Mouse (Mus musculus) heart, adult 2 months (tissue): ENCODE data around the gene Rnf20. TPM values are rescaled to one million over a fixed set of nuclear protein-coding genes. Genes with fewer than 3 reads are reported as not detected.
A peak's percentile ranks its signal among the peaks of the same experiment; 100 is the strongest.

Source experiments
- DNase-seq, 2 experiments: peaks; one replicate each; pipeline ENCODE4 v3.0.0; 2021
- H3K27ac ChIP-seq: fragments of 200-600 bp; 2 replicates; pipeline ENCODE4 v1.8.1; 2022
- H3K27me3 ChIP-seq: fragments of 200-500 bp; 2 replicates; pipeline ENCODE4 v1.6.1; 2012; ENCODE audit warnings: mild to moderate bottlenecking, low read length, inconsistent platforms, mixed read lengths; ENCODE audit not compliant: control insufficient read depth, insufficient read depth
- H3K36me3 ChIP-seq: fragments of 200-500 bp; 2 replicates; pipeline ENCODE4 v1.6.1; 2012; ENCODE audit warnings: low read length, inconsistent platforms; ENCODE audit not compliant: control insufficient read depth, insufficient read depth
- H3K4me1 ChIP-seq: fragments of 200-500 bp; 2 replicates; pipeline ENCODE4 v1.6.1; 2011; ENCODE audit warnings: low read length; ENCODE audit not compliant: control insufficient read depth, insufficient read depth
- H3K4me3 ChIP-seq: fragments of 200-600 bp; 2 replicates; pipeline ENCODE4 v1.8.1; 2022
- H3K79me2 ChIP-seq: fragments of 200-500 bp; replicated peaks from 2 replicates; pipeline ENCODE4 v1.6.1; 2012; ENCODE audit warnings: mild to moderate bottlenecking, inconsistent platforms, low read length, moderate library complexity, mixed read lengths; ENCODE audit not compliant: control insufficient read depth, insufficient read depth
- H3K9ac ChIP-seq: fragments of 200-500 bp; 2 replicates; pipeline ENCODE4 v1.6.1; 2012; ENCODE audit warnings: low read depth, mild to moderate bottlenecking, control low read depth, inconsistent platforms, low read length, mixed read lengths
- CTCF ChIP-seq: fragments of 200-600 bp; IDR thresholded peaks from 2 replicates; pipeline ENCODE4 v1.8.1; 2022; ENCODE audit warnings: antibody characterized with exemption, mild to moderate bottlenecking, moderate library complexity
- EP300 ChIP-seq: fragments of 200-500 bp; IDR thresholded peaks from 2 replicates; pipeline ENCODE4 v1.6.1; 2011; ENCODE audit warnings: low read depth, low read length, control low read depth; ENCODE audit not compliant: insufficient read depth
- POLR2A ChIP-seq: fragments of 200-500 bp; IDR thresholded peaks from 2 replicates; pipeline ENCODE4 v1.6.1; 2011; ENCODE audit warnings: mild to moderate bottlenecking, low read depth, low read length, control low read depth; ENCODE audit not compliant: insufficient read depth
- WGBS: fragments of 180-500 bp; shearing (Covaris S2); methylation state at CpG from one replicate; pipeline ENCODE4 v1.1.7; 2018; 5-methylcytosine and 5-hydroxymethylcytosine counted together
- intact Hi-C: fragments of 180-260 bp; cut with DNase I; formaldehyde crosslinking; loops from one replicate; pipeline ENCODE4 v1.15.1; 2025
- polyA plus RNA-seq: library from polyadenylated mRNA; depleted of rRNA; stranded (reverse); fragments of >200 nt; gene quantifications from 2 replicates; pipeline ENCODE4 v1.2.3, GENCODE M21; 2012
- total RNA-seq, 2 experiments: library from RNA; stranded (reverse); gene quantifications; 2 replicates each; pipeline ENCODE4 v1.2.3; 2021

The Rnf20 gene
- total and polyA plus RNA-seq, 3 experiments: 11.8 to 36.1 (median 34.9) TPM

GRCm38 (mm10) chr4:49596846-49597182, 35.0 kb upstream of the Rnf20 start:
- WGBS: under 1% methylated on average over 20 of the region's 20 CpGs
- peak overlapping the region; percentile 93 for H3K4me3 ChIP-seq
- no peaks in the 10 kb centered on the region for H3K27me3 ChIP-seq
- H3K36me3 ChIP-seq: peaks cover 3% of the 10 kb centered on the region
- TF ChIP-seq POLR2A (no peak), CTCF (no peak), EP300 (no peak)
- H3K27ac ChIP-seq: peak overlapping the region; percentile 96
- intact Hi-C loops: loop anchor here (1.0 kb wide), 1 partner anchor 35 kb away; the partner anchor contains the start of gene Rnf20
- H3K9ac ChIP-seq: peak overlapping the region; percentile 100
- DNase-seq: no peak
- no peaks in the 10 kb centered on the region for H3K79me2 ChIP-seq
- peaks cover 3% of the 10 kb centered on the region for H3K4me1 ChIP-seq

- no peaks in the 10 kb centered on the region for H3K79me2 ChIP-seq
- no peaks in the 10 kb centered on the region for H3K27me3 ChIP-seq
- peak within 1 kb of the TSS; percentile 96 for H3K27ac ChIP-seq
- peaks cover 3% of the 10 kb centered on the region for H3K4me1 ChIP-seq
- peaks cover 3% of the 10 kb centered on the region for H3K36me3 ChIP-seq
- peak within 1 kb of the TSS; percentile 100 for H3K9ac ChIP-seq
- TF ChIP-seq EP300: no peak
- peak; percentile 25; the same call in 1 of the 2 replicates for TF ChIP-seq CTCF
- peak; percentile 61; the same call in 1 of the 2 replicates for TF ChIP-seq POLR2A
- intact Hi-C loops: loop anchor here (1.0 kb wide), 1 partner anchor 35 kb away; the partner anchor contains the start of gene Rnf20
- H3K4me3 ChIP-seq: peak within 1 kb of the TSS; percentile 93
- peak; percentile 87 to 88 for DNase-seq
- under 1% methylated on average over 77 of the region's 77 CpGs for WGBS
These were observed 34.4 kb upstream of the Rnf20 start, which contains the start of gene Tmem246 for GRCm38 (mm10) chr4:49597183-49598100. Gene Tmem246 (minus strand): TSS chr4:49597876.

- H3K27ac ChIP-seq: no peak overlapping the region
- WGBS: 85% methylated on average over 2 of the region's 2 CpGs
- H3K4me3 ChIP-seq: no peak overlapping the region
- peaks cover under 1% of the 10 kb centered on the region; the same call in 1 of the 2 replicates for H3K4me1 ChIP-seq
- H3K79me2 ChIP-seq: no peaks in the 10 kb centered on the region
- intact Hi-C loops: no loop called here
- DNase-seq: no peak
- H3K9ac ChIP-seq: no peak overlapping the region
- TF ChIP-seq CTCF: no peak
- no peak for TF ChIP-seq POLR2A
- no peak for TF ChIP-seq EP300
- H3K27me3 ChIP-seq: no peaks in the 10 kb centered on the region
- H3K36me3 ChIP-seq: no peaks in the 10 kb centered on the region
These were observed 28.6 kb upstream of the Rnf20 start for GRCm38 (mm10) chr4:49603161-49603560.

- no peaks in the 10 kb centered on the region for H3K27me3 ChIP-seq
- no peak overlapping the region for H3K9ac ChIP-seq
- intact Hi-C loops: no loop called here
- no peak overlapping the region for H3K4me3 ChIP-seq
- WGBS: 34% methylated on average over 1 of the region's 1 CpGs
- no peaks in the 10 kb centered on the region for H3K79me2 ChIP-seq
- no peak overlapping the region for H3K27ac ChIP-seq
- H3K36me3 ChIP-seq: no peaks in the 10 kb centered on the region
- DNase-seq: no peak
- no peak for TF ChIP-seq POLR2A
- no peak for TF ChIP-seq CTCF
- TF ChIP-seq EP300: no peak
- no peaks in the 10 kb centered on the region for H3K4me1 ChIP-seq
These were observed 27.7 kb upstream of the Rnf20 start for GRCm38 (mm10) chr4:49604016-49604546.

- intact Hi-C loops: no loop called here
- no peaks in the 10 kb centered on the region for H3K36me3 ChIP-seq
These were observed 27.2 kb upstream of the Rnf20 start for GRCm38 (mm10) chr4:49604616-49605015.

GRCm38 (mm10) chr4:49605459-49605858, 26.3 kb upstream of the Rnf20 start:
- H3K79me2 ChIP-seq: no peaks in the 10 kb centered on the region
- TF ChIP-seq POLR2A: no peak
- no peak for TF ChIP-seq CTCF
- TF ChIP-seq EP300: no peak
- intact Hi-C loops: no loop called here
- no peak overlapping the region for H3K9ac ChIP-seq
- no peak overlapping the region for H3K4me3 ChIP-seq
- H3K4me1 ChIP-seq: no peaks in the 10 kb centered on the region
- 88% methylated on average over 1 of the region's 1 CpGs for WGBS
- H3K27ac ChIP-seq: no peak overlapping the region
- no peaks in the 10 kb centered on the region for H3K27me3 ChIP-seq
- no peak for DNase-seq
- no peaks in the 10 kb centered on the region for H3K36me3 ChIP-seq

More at GRCm38 (mm10) chr4:49604616-49605015, 27.2 kb upstream of the Rnf20 start:
- Histone ChIP-seq H3K9ac (no peak overlapping the region), H3K27ac (no peak overlapping the region), H3K79me2 (no peaks in the 10 kb centered on the region), H3K27me3 (no peaks in the 10 kb centered on the region), H3K4me3 (no peak overlapping the region), H3K4me1 (no peaks in the 10 kb centered on the region)
- TF ChIP-seq EP300: no peak
- TF ChIP-seq CTCF: no peak
- TF ChIP-seq POLR2A: no peak
- DNase-seq: no peak
- 76% methylated on average over 5 of the region's 5 CpGs for WGBS
